Mouse (Mus musculus): ENCODE data around the gene Plagl2. TPM values are rescaled to one million over a fixed set of nuclear protein-coding genes. Genes with fewer than 3 reads are reported as not detected.

Gene Plagl2
- polyA plus RNA-seq, 1 experiment from 2014 or later, result 29.5 TPM

DNA sequence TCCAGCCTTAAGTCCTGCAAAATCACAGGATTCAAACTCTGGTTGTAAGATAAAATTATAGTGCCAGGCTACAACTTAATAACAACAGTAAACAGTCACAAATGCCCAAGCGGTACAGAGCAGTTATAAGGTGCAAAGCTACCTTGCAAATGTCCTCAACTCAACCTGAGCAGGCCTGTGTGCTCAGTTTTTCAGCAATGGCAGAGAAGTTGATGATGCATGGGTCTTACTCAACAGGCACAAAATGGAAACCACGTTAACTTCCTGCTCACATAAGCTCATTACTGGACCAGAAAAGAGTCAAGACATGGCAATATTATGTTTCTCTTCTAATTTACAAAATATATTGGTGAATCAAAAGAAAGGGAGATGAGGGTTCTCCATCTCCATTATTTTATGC is 18.7 kb downstream of the Plagl2 start:
- Histone ChIP-seq H3K4me3 (ENCODE audit: inconsistent target) (no peak overlapping the region), H3K79me2 (ENCODE audit: inconsistent target) (no peaks in the 10 kb centered on the region), H3K36me3 (ENCODE audit: inconsistent target) (no peaks in the 10 kb centered on the region), H3K27ac (no peak overlapping the region)
- 68% methylated on average over 2 of the region's 2 CpGs for WGBS (ENCODE audit: missing documents)

DNA sequence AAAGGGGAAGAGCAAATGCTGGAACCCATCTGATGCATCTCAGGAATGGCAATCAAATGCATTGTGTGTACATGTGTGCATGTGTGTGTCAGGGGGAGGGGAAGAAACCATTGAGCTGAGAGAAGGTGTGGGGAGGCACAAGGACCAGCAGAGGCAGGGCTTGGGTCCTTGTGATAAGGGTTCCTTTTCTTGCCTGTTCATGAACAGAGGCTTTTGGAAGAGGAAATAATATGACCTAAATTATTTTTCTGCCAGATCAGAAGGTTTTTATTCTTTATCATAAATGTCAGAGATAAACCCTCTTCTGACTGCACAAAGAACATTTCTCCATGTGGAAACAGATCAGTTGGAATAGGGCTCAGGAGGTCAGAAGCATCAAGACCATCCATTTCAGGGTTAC is 19.1 kb downstream of the Plagl2 start:
- no peak overlapping the region for H3K27ac ChIP-seq
- H3K36me3 ChIP-seq (ENCODE audit: inconsistent target), result no peaks in the 10 kb centered on the region
- no peaks in the 10 kb centered on the region for H3K79me2 ChIP-seq (ENCODE audit: inconsistent target)
- H3K4me3 ChIP-seq (ENCODE audit: inconsistent target), result no peak overlapping the region

DNA sequence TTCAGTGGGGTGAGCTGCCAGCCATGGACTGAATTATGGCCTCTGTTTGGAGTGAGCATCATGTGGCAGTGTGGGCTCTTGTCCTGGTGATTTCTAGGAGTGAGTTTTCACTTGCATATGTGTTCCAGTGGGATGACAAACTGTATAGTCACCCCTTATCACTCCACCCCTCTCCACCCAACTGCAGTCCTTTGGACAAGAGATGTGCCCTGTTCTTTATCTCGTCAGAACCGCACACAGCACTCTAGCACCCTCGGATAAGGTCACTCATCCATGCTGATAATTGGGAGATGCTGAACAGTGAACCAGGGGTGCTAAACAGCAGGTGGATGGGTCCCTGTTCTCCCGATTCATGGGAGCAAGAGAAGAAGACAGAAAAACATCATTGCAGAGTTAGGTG is 19.6 kb downstream of the Plagl2 start:
- no peak overlapping the region for H3K27ac ChIP-seq
- H3K79me2 ChIP-seq (ENCODE audit: inconsistent target), result no peaks in the 10 kb centered on the region
- H3K36me3 ChIP-seq (ENCODE audit: inconsistent target), result no peaks in the 10 kb centered on the region
- no peak overlapping the region for H3K4me3 ChIP-seq (ENCODE audit: inconsistent target)
- 92% methylated on average over 4 of the region's 4 CpGs for WGBS (ENCODE audit: missing documents)

DNA sequence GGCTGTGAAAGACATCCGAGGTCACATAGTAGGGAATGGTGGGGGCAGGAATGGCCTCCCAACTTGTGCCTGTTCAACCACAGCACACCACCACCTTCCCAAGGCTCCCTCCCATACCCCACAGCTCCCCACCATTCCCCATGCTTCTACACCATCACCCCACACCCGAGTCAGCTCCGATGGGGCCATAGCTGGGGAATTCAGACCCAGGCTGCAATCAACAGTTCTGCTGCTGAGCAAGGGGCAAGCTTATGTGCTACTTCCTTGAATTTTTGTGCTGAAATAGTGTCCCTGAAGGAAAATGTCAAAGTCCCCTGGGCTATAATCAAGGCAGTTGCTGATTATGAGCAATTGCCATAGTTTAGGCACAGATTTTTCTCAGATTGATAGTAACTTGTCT is 22.7 kb downstream of the Plagl2 start:
- 82% methylated on average over 3 of the region's 3 CpGs for WGBS (ENCODE audit: missing documents)
- H3K4me3 ChIP-seq (ENCODE audit: inconsistent target), result no peak overlapping the region
- H3K36me3 ChIP-seq (ENCODE audit: inconsistent target), result no peaks in the 10 kb centered on the region
- no peaks in the 10 kb centered on the region for H3K79me2 ChIP-seq (ENCODE audit: inconsistent target)
- no peak overlapping the region for H3K27ac ChIP-seq

DNA sequence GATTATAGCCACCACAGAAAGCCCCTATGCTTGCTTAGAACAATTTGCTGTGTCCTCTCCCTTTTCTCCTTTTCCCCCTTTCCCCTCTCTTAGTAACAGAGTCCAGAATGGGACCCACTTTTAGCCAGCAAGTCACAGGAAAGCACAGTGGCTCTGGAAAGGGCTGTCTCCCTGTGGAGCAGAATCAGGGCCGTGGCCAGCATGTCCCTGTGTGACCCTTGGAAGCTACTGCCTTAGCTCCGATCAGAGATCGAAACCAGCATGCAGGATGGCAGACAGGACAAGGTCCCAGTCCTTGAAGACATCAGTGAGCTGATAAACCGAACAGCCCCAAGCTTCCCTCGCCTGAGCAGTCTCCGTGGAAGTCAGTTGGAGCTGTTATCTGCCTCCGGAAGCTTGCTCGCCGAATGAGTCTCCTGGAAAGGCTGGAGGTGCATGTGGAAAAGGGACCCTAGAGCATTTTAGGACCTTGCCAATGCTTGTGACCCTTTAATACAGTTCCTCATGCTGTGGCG is 23.3 kb downstream of the Plagl2 start:
- no peaks in the 10 kb centered on the region for H3K36me3 ChIP-seq (ENCODE audit: inconsistent target)
- no peak overlapping the region for H3K27ac ChIP-seq
- H3K79me2 ChIP-seq (ENCODE audit: inconsistent target), result no peaks in the 10 kb centered on the region
- no peak overlapping the region for H3K4me3 ChIP-seq (ENCODE audit: inconsistent target)
- WGBS (ENCODE audit: missing documents), result 95% methylated on average over 10 of the region's 10 CpGs

DNA sequence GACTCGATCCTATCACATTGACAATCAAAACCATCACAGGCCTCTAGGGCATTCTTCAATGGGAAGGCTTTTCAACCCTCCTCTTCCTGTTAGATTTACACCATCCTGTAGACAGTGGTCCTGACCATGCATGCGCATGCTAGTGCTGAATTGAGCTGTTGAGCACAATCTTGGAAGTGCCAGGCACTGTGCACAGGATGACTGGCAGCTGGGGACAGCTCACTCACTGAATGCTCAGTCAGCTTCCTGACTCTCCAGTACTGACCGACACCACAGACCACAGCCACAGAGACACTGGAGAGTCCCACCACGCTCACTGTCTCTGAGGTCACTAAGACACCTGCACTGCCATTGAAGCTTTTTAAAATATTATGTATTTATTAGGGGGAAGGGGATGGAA is 25.8 kb downstream of the Plagl2 start:
- 23% methylated on average over 4 of the region's 4 CpGs for WGBS (ENCODE audit: missing documents)
- Histone ChIP-seq H3K36me3 (ENCODE audit: inconsistent target) (no peaks in the 10 kb centered on the region), H3K79me2 (ENCODE audit: inconsistent target) (no peaks in the 10 kb centered on the region), H3K27ac (peak overlapping the region; percentile 99), H3K4me3 (ENCODE audit: inconsistent target) (no peak overlapping the region)

DNA sequence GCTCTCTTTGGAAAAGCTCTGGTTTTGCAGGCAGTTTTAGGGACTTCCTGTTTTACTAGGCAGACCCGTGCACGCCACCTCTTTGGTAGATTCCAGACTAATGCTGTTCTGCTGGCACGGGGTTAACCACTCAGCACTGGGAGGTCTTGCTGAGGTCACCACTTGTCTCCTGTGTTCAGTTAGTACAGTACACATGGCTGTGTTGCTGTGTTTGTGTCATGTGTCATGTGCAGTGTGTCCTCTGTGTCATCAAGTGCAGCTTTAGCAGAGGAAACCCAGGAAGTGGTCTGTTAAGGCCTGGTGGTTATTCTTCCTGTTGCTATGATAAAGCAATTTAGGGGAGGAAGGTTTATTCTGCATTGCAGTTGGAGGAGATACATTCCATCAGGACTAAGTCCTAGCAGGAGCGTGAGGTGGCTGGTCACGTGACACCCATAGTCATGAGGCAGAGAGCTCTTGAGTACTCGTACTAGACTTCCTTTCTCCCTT is 26.4 kb downstream of the Plagl2 start:
- Histone ChIP-seq H3K27ac (peak overlapping the region; percentile 99), H3K36me3 (ENCODE audit: inconsistent target) (peaks cover 2% of the 10 kb centered on the region), H3K79me2 (ENCODE audit: inconsistent target) (no peaks in the 10 kb centered on the region), H3K4me3 (ENCODE audit: inconsistent target) (no peak overlapping the region)
- 2% methylated on average over 6 of the region's 6 CpGs for WGBS (ENCODE audit: missing documents)

DNA sequence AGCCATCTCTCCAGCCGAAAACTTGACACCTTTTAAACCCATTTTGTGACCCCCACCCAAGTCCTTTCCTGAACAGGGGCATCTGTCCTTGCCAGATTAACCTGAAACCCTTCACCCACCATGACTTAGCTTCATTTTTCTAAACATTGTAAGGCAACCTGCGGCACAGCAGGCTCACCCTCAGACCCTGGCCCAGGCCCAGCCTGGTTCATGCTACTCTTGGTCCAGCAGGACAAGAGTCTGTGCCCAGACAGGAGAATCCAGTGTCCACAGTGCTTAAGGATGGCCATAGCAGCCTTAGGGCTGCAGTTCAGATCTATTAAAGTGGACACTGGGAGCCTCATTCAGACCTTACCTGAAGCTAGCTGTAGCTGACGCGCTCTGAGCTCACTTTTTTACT is 27.9 kb downstream of the Plagl2 start:
- H3K79me2 ChIP-seq (ENCODE audit: inconsistent target), result no peaks in the 10 kb centered on the region
- peaks cover 17% of the 10 kb centered on the region for H3K36me3 ChIP-seq (ENCODE audit: inconsistent target)
- peak overlapping the region; percentile 99 for H3K27ac ChIP-seq
- WGBS (ENCODE audit: missing documents), result 97% methylated on average over 4 of the region's 4 CpGs
- no peak overlapping the region for H3K4me3 ChIP-seq (ENCODE audit: inconsistent target)

DNA sequence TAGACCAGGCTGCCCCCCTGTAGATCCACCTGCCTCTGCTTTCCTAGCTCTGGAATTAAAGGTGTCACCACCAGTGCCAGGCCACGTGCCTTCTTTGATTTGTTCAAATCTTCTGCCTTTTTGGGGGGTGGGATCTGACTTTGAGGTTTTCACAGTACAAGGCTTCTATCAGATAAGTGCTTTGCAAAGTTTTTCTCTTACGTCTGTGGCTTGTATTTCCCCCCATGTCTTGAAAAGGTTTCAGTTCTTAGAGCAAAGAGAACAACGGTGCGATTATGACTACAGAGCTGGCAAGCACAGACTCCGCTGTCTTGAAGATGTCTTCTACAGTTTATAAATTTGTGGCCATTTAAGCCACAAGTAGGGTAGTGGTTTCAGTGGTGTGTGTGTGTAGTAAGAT is 29.8 kb downstream of the Plagl2 start:
- no peak overlapping the region for H3K27ac ChIP-seq
- peaks cover 27% of the 10 kb centered on the region for H3K36me3 ChIP-seq (ENCODE audit: inconsistent target)
- 82% methylated on average over 5 of the region's 5 CpGs for WGBS (ENCODE audit: missing documents)

DNA sequence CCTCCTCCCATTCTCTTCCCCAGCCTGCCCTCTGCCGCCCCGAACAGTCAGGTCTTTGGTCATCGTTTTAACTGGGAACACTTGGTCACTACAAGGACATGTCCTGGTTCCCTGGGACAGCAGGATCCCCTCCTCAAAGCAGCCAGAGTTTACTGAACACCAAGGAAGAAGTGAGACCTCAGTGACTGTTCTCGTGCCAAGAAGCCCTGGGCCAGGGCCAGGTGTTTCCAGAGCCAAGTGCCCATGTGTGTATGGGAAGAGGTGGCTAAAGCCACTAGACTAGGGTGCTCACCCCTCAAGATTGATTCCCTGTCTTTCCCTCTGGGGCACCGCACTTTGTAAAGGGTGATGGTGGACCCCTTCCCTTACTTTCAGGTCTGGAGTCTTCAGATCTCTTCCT is 31.9 kb downstream of the Plagl2 start:
- no peak overlapping the region for H3K27ac ChIP-seq

More for the DNA sequence above, 29.8 kb downstream of the Plagl2 start:
- H3K4me3 ChIP-seq (ENCODE audit: inconsistent target), result no peak overlapping the region
- no peaks in the 10 kb centered on the region for H3K79me2 ChIP-seq (ENCODE audit: inconsistent target)

DNA sequence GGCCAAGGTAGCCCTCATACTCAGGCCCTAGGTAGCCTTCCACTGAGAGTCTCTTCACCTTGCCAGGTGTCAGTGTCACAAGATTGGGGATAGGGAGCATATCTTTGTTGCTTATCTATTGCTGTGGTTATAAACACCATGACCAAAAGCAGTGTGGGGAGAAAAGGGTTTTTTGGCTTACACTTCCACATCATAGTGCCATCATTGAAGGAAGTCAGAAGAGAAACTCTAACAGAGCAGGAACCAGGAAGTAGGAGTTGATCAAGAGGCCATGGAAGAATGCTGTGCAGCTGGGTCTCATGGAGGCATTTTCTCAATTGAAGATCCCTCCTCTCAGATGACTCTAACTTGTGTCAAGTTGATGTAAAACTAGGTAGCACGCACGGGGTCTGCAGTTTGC is 33.1 kb downstream of the Plagl2 start:
- no peak overlapping the region for H3K4me3 ChIP-seq (ENCODE audit: inconsistent target)
- WGBS (ENCODE audit: missing documents), result 96% methylated on average over 2 of the region's 2 CpGs
- peak overlapping the region; percentile 13; the same call in 1 of the 2 replicates for H3K27ac ChIP-seq
- no peaks in the 10 kb centered on the region for H3K79me2 ChIP-seq (ENCODE audit: inconsistent target)
- peaks cover 55% of the 10 kb centered on the region for H3K36me3 ChIP-seq (ENCODE audit: inconsistent target)

More for the DNA sequence above, 31.9 kb downstream of the Plagl2 start:
- no peak overlapping the region for H3K4me3 ChIP-seq (ENCODE audit: inconsistent target)
- H3K79me2 ChIP-seq (ENCODE audit: inconsistent target), result no peaks in the 10 kb centered on the region
- 81% methylated on average over 3 of the region's 5 CpGs for WGBS (ENCODE audit: missing documents)
- H3K36me3 ChIP-seq (ENCODE audit: inconsistent target), result peaks cover 45% of the 10 kb centered on the region

DNA sequence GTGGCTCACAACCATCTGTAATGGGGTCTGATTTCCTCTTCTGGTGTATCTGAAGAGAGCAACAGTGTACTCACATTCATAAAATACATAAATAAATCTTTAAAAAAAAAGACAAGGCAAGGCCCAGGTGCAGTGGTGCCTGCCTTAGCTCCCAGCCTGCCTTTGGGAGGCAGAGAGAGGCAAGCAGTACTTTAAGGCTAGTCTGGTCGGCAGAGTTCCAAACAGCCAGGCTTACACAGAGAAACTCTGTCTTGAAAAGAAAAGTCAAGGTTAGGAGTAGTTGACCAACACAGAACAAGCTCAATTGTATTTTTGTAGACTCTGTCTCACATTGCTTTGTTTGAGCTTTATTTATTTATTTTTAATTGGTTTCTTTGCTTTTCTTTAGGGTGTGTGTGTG is 38.5 kb downstream of the Plagl2 start:
- H3K4me3 ChIP-seq (ENCODE audit: inconsistent target), result no peak overlapping the region
- H3K36me3 ChIP-seq (ENCODE audit: inconsistent target), result peaks cover 53% of the 10 kb centered on the region
- no peak overlapping the region for H3K27ac ChIP-seq
- WGBS (ENCODE audit: missing documents), result 77% methylated on average over 1 of the region's 1 CpGs
- no peaks in the 10 kb centered on the region for H3K79me2 ChIP-seq (ENCODE audit: inconsistent target)

DNA sequence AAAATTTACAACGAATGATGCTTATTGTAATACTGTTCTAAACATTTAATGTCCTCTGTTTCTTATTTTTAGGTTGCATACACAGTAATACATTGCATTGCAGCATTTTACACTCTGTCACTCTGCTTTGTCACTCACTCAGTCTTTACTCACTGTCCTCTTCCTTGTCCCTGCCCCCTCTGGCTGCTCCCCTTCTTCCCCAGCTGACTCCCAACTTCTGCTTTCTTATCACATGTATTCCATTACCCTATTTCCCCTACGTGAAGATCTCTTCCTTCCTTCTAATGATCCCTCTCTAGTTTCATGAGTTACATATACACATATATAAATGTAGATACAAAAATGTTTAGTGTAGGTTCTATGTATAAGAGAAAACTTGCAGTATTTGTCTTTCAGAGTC is 42.1 kb downstream of the Plagl2 start:
- peaks cover 45% of the 10 kb centered on the region for H3K36me3 ChIP-seq (ENCODE audit: inconsistent target)
- no peak overlapping the region for H3K4me3 ChIP-seq (ENCODE audit: inconsistent target)
- no peaks in the 10 kb centered on the region for H3K79me2 ChIP-seq (ENCODE audit: inconsistent target)
- WGBS (ENCODE audit: missing documents), result 15% methylated on average over 2 of the region's 2 CpGs
- H3K27ac ChIP-seq, result peak overlapping the region; percentile 95

DNA sequence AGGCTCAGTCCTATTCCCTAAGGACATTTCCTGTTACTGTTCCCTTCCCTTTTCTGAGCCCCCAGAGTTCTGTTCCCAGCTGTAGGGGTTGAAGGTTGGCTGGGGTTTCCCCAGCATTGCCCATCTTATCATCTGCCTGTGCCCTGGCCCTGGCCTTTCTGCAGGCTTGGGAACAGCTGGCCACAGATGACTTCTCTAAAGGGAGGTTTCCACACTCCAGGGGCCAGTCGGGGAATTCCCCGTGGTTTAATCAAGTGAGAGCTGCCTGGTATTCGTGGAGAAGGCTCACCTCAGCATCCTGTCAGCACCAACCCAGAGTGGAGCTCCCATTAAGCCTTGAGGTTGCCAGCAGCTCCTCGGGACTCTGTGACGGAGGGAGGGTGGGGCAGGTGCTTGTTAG is 42.7 kb downstream of the Plagl2 start:
- no peaks in the 10 kb centered on the region for H3K79me2 ChIP-seq (ENCODE audit: inconsistent target)
- H3K36me3 ChIP-seq (ENCODE audit: inconsistent target), result peaks cover 46% of the 10 kb centered on the region
- H3K4me3 ChIP-seq (ENCODE audit: inconsistent target), result no peak overlapping the region
- WGBS (ENCODE audit: missing documents), result 15% methylated on average over 5 of the region's 5 CpGs
- H3K27ac ChIP-seq, result peak overlapping the region; percentile 95

DNA sequence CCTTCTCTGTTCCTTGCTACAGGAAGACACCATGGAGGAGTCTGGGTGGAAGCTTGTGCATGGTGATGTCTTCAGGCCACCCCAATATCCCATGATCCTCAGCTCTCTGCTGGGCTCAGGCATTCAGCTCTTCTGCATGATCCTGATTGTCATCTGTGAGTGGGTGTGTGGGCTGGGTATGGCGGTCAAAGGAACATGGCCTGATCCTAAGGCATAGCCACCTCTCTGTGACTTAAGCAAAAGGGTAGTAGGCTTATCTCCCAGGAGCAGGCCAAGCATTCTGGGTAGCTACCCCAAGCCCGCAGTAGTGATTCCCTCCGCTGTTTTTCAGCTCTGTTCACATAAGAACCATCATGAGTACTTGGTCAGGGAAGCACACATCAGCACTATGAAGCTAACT is 47.0 kb downstream of the Plagl2 start:
- 94% methylated on average over 3 of the region's 3 CpGs for WGBS (ENCODE audit: missing documents)
- no peak overlapping the region for H3K27ac ChIP-seq
- peaks cover 52% of the 10 kb centered on the region for H3K36me3 ChIP-seq (ENCODE audit: inconsistent target)
- H3K79me2 ChIP-seq (ENCODE audit: inconsistent target), result no peaks in the 10 kb centered on the region
- no peak overlapping the region for H3K4me3 ChIP-seq (ENCODE audit: inconsistent target)

DNA sequence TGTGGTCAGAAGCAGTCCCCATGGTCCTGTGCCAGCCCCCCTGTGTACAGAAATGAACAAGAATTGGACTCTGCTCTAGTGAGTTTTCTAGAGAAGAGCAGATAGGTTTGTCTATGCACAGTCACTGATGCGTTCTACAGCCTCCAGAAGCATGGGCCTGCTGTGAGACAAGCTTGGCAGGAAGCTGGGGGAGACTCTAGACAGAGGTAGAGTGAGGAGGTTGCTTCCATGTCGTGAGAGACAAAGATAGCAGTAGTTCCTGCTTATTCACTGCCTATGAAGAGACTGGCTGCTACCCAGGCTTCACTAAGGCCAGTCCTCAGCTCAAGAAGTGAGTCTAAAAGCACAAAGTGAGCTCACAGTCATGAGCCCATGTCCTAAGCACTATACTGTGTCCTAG is 50.0 kb downstream of the Plagl2 start:
- no peak overlapping the region for H3K4me3 ChIP-seq (ENCODE audit: inconsistent target)
- no peaks in the 10 kb centered on the region for H3K79me2 ChIP-seq (ENCODE audit: inconsistent target)
- WGBS (ENCODE audit: missing documents), result 88% methylated on average over 2 of the region's 2 CpGs
- peaks cover 81% of the 10 kb centered on the region for H3K36me3 ChIP-seq (ENCODE audit: inconsistent target)
- peak overlapping the region; percentile 78 for H3K27ac ChIP-seq

All from macrophage (primary cell).